Mouse (Mus musculus) cerebellum, postnatal 4 days (tissue): ENCODE measurements around the gene Gm10306.

Source experiments
- DNase-seq, 2 experiments: peaks; one replicate each; pipeline ENCODE4 v3.0.0; 2022; ENCODE audit warnings: low spot score in 2 of 2, mixed read lengths in 1 of 2

Gm10306 gene

GRCm38 (mm10) chr4:94605591-94605990, 49.2 kb downstream of the Gm10306 start:
- no peak for DNase-seq
